Mouse (Mus musculus): ENCODE measurements around the gene Plpp7. TPM values are rescaled to one million over a fixed set of nuclear protein-coding genes. Genes with fewer than 3 reads are reported as not detected.
A peak's percentile ranks its signal among the peaks of the same experiment; 100 is the strongest.

Plpp7 gene
- total RNA-seq, 2 experiments from 2014 or later = 24.5 to 28.5 TPM

DNA sequence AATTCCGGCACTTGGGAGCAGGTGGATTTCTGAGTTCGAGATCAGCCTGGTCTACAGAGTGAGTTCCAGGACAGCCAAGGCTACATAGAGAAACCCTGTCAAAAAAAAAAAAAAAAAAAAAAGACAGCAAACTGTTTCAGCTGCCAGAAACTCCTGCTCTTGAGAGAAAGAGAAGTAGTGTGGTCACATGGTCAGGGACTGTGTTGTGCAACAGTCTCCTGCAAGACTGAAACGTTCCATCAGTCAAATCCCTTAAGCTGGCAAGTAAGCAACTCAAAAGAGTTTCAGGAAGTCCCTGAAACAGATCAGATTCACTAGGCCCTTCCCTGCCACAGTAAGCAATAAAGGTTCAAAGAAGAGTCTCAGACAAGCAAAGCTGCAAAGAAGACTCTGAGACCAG lies 5.7 kb upstream of the Plpp7 start:
- intact Hi-C loops (cut with DNase I) = no loop called here
- DNase-seq (ENCODE audit: low spot score in 2 of 2) = no peak

DNA sequence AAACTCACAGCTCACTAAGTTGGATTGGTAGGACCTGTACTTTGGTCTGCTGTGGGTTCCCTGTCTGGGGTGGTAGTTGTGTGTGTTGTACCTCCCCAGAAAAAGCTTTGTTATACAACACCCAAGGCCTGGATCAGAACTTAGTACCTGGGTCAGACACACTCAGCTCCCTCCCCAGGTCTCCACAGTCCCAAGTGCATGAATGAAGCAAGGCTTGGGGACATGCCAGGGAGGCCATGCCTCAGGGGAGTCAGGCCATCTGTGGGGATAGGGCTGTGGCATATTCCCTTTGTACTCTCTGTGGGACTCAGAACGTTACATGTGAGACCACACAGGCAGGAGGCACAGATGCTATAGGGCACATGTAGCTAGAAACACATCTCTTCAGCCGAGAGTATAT lies 5.2 kb upstream of the Plpp7 start:
- DNase-seq (ENCODE audit: low spot score in 2 of 2) = no peak
- intact Hi-C loops (cut with DNase I) = no loop called here

DNA sequence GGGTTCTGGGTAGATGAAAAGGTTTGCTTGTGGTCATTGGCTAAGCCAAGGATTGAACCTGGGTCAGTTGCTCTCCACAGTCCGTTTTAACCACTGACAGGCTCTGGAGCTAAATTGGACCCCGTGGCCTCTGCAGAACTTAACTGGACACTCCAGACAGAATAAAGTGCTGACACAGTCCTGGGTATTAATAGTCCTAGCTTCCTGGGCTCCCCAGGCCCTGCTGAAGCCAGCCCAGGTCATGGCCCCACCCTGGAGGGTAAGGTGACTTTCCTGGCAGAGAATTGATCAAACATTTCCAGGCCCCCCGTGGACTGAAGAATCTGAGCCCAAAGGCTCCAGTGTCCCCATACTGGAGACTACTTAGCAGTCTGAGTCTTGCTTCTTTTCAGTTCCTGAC lies 3.4 kb upstream of the Plpp7 start:
- intact Hi-C loops (cut with DNase I) = no loop called here
- DNase-seq (ENCODE audit: low spot score in 2 of 2) = no peak

DNA sequence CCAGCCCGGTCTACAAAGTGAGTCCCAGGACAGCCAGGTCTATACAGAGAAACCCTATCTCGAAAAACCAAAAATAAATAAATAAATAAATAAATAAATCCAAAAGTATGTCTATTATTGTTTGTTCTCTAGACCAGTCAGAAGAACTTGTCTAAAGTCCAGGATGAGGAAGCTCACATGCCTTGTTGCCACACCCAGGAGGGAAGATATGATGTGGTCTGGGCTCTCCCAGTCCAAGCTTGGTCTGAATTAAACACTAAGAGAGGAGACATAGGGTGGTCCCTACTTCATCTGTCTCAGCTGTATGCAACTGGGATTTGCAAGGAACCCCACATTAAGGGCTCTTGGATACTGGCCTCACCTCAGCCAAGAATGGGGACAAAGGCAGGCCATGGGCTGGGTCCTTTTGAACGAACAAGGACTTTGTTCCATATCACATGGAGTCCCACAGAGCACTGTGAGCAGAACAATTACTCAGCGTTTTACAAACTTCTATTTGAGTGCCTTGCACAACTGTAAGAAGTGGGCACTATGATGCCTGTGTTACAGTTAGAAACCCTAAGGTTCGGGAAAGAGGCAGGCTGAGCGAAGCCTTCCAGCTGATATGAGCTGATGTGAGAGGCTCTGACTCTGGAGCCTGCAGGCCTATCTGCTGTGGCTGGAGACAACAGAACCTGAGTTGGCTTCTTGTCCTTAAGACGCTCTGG lies 1.2 kb upstream of the Plpp7 start:
- no peak for DNase-seq (ENCODE audit: low spot score in 2 of 2)
- intact Hi-C loops (cut with DNase I) = no loop called here

DNA sequence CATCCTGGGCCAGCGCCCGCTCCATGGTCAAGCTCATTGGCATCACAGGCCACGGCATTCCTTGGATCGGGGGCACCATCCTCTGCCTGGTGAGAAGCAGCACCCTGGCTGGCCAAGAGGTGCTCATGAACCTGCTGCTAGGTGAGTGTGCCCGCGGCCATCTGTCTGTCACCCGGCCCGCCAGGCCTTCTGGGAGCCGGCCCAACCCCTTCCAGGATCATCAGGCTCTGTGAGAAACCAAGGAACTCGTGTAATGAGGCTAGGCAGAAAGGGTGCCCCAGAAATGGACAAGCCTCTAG lies 743 bp downstream of the Plpp7 start:
- no peak for DNase-seq (ENCODE audit: low spot score in 2 of 2)
- intact Hi-C loops (cut with DNase I) = no loop called here

GRCm38 (mm10) chr2:32102944-32103343 lies 7.6 kb downstream of the Plpp7 start:
- DNase-seq (ENCODE audit: low spot score in 2 of 2) = no peak
- intact Hi-C loops (cut with DNase I) = no loop called here

- intact Hi-C loops (cut with DNase I) = no loop called here
- DNase-seq (ENCODE audit: low spot score in 2 of 2) = no peak
Observed at GRCm38 (mm10) chr2:32103557-32103956, 8.2 kb downstream of the Plpp7 start.

DNA sequence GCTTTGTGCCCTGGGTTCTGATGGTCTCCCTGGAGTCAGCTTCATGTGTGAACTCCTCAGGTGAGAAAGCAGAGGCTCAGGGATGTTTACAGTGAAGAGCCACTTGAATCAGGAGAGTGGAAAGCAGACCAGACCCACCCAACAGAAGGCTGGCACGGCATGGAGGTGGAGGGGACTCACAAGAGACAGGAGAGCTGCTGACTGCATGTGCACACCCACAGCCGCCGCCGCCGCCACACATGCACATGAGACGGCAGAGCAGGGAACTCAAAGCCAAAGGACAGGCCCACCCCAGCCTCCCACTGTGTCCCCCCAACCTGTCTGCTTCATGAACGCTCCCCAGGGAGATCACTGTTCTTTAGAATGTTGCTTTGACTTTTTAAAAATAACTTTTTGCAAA lies 8.8 kb downstream of the Plpp7 start:
- peak; percentile 48 for DNase-seq (ENCODE audit: low spot score in 2 of 2)
- intact Hi-C loops (cut with DNase I) = no loop called here

DNA sequence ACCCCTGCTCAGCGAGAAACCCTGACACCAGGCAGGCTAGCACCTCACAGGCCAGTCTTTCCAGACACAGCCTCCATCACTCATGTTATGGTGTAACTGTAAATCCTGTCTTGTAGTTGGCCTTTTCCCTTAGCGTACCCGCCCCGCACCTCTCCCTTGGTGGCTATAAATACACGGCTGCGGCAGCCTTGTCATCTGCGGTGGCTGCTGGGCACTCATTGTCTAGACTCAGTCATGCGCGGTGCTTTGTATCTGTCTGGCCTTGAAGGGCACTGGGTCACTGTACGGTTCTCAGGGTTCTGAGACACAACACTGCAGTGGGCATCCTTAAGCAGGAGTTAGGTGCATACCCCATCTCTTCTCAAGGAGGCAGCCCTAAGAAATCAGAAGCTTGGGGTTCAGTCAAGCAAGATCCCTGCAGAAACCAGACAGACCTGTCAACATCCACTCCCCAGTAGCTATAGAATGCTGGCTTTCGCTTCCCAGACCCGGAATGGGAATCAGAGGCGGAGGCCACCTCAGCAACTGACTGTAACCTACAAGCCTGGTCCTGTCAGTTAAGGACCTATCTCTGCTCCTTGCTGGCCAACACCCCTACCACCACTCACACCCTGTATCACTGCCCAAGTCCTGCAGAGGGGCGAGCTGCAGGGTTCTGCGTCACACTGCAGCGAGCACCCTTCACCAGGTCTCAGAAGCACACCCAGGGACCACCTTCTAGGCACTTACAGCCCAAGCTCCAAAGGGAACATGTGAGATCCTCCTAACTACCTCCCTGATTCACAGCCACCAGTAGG lies 10.0 kb downstream of the Plpp7 start:
- intact Hi-C loops (cut with DNase I) = no loop called here
- no peak for DNase-seq (ENCODE audit: low spot score in 2 of 2)

DNA sequence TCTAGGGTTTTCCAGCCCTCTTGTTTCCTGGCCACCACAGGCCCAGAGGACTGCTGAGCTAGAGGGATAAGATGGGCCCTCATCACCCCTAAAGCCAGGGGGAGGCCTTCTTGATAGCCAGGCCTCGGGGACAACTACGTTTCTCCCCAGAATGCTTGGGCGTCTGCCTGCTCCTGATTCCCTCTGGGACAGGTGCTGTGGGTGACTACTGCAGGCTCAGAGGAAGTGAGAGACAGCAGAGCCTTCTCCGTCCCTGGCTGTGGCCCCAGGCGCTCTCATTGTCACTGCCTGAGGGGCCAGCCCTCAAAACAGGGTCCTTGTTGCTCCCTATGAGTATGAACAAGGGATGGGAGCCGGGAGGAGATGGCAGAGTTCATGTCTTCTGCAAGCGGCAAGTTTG lies 10.6 kb downstream of the Plpp7 start:
- no peak for DNase-seq (ENCODE audit: low spot score in 2 of 2)
- intact Hi-C loops (cut with DNase I) = no loop called here

DNA sequence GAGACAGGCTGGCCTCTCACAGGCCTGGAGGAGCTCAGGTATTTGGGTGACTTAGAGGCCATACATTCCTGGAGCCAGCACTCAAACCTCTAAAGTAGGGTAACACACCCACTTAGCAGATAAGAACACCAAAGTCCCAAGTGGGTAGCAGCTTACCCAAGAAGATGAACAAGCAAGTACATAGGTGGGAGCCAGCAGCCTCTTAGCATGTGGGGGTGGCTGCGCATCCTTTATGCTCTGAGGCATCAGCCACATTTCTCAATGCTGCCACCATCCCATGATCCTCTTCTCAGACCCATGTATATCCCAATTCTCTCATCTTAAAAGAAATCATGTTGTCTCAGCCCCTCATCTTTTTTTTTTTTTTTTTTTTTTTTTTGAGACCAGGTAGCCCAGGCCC lies 15.9 kb downstream of the Plpp7 start:
- DNase-seq (ENCODE audit: low spot score in 2 of 2) = peak in 1 of 2 experiments; percentile 63
- intact Hi-C loops (cut with DNase I) = no loop called here

DNA sequence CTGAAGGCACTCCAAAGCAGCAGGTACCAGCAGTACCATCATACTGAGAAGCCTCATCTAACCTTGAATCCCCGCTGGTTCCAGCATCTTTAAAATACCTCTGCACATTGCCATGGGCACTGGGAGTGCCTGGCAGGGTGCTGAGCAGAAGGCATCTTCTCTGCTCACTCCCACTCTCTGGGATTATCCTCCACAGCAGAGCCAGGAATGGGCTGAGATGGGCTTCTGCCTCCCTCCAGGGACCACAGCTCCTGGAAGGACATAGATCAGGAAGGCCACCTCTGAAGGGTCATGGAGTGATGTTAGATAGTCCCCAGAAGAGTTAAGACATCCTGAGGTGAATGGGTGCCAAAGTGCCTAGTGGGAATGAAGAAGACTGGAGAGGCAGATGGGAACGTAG lies 17.2 kb downstream of the Plpp7 start:
- DNase-seq (ENCODE audit: low spot score in 2 of 2) = no peak
- intact Hi-C loops (cut with DNase I) = no loop called here

DNA sequence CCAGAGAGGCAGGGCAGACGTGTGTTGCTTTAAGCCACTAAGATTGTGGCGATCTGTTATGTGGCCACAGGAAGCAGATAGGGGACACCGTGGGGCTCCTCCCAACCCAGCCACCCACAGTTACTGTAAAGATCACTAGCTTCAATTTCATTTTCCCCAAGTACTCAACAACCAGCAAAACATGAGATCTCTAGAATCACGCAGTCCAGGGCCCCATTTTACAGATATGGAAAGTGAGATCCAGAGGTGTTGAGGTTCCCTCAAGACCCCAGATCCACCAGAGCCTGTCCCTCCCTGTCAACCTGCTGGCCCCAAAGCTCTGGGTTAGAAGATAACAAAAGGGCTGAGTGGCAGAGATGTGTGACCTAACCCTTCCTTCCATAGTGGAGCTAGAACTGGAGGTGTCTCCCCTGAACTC lies 20.5 kb downstream of the Plpp7 start:
- intact Hi-C loops (cut with DNase I) = no loop called here
- no peak for DNase-seq (ENCODE audit: low spot score in 2 of 2)

- intact Hi-C loops (cut with DNase I) = no loop called here
- DNase-seq (ENCODE audit: low spot score in 2 of 2) = no peak
Observed at GRCm38 (mm10) chr2:32119802-32120750, 24.7 kb downstream of the Plpp7 start.

DNA sequence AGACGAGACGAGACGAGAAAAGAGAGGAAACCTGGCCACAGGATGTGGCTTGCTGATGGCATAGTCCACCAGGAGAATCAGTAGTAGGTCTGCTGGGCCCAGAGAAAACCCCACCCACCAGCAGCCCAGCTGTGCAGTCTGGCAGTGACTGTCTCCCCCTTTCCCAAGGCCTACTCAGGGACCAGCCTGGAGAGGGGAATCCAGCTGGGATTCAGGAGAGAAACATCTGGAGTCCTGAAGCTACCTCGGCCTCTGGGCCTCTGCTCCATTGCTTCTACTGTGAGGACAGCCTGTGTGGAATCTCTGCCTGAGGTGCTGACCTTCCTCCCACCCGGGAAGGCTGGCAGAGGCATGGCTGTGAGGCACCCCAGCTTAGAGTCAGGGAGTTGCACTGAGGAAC lies 25.8 kb downstream of the Plpp7 start:
- DNase-seq (ENCODE audit: low spot score in 2 of 2) = no peak
- intact Hi-C loops (cut with DNase I) = no loop called here

DNA sequence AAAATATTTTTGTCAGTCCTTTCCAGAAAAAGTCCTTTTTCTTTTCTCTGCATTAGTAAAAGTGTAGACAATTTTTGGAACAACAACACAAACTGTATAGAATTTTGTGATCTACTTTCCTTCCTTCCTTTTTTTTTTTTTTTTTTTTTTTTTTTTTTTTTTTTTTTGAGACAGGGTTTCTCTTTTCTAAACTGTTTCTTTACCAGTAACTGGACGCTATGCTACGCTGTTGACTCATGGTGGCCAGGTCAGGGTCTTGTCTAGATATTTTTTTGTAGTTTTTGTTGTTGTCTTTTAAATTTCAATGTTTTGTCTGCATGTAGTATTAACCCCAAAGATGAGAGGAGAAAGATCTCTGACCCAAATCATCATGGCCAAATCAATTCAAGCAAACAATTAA lies 26.5 kb downstream of the Plpp7 start:
- no peak for DNase-seq (ENCODE audit: low spot score in 2 of 2)
- intact Hi-C loops (cut with DNase I) = no loop called here

GRCm38 (mm10) chr2:32127653-32128535 lies 32.6 kb downstream of the Plpp7 start:
- intact Hi-C loops (cut with DNase I) = loop anchor here (5.0 kb wide), 1 partner anchor 46 kb away; the partner anchor contains the start of gene Fam78a

DNA sequence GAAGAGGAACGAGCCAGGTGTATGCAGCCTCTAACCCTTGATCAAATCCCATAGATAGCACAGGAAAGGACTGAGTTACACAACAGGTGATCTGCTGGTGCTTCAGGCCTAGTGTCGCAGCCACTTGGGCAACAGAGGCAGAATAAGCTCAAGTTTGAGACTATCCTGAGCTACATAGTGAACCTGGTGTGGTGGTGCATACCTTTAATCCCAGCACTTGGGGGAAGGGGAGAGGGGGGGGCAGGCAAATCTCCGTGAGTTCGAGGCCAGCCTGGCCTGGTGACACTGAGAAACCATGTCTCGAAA lies 33.2 kb downstream of the Plpp7 start:
- DNase-seq (ENCODE audit: low spot score in 2 of 2) = no peak
- intact Hi-C loops (cut with DNase I) = loop anchor here (5.0 kb wide), 1 partner anchor 46 kb away; the partner anchor contains the start of gene Fam78a

More at GRCm38 (mm10) chr2:32127653-32128535, 32.6 kb downstream of the Plpp7 start:
- DNase-seq (ENCODE audit: low spot score in 2 of 2) = no peak

GRCm38 (mm10) chr2:32129383-32130074 lies 34.2 kb downstream of the Plpp7 start:
- intact Hi-C loops (cut with DNase I) = loop anchor here (5.0 kb wide), 2 partner anchors 47 to 97 kb away; partner anchors contain the start of gene Fam78a
- DNase-seq (ENCODE audit: low spot score in 2 of 2) = no peak
